ENCODE assay signal across 26 mouse cellular contexts in the genomic region with DNA sequence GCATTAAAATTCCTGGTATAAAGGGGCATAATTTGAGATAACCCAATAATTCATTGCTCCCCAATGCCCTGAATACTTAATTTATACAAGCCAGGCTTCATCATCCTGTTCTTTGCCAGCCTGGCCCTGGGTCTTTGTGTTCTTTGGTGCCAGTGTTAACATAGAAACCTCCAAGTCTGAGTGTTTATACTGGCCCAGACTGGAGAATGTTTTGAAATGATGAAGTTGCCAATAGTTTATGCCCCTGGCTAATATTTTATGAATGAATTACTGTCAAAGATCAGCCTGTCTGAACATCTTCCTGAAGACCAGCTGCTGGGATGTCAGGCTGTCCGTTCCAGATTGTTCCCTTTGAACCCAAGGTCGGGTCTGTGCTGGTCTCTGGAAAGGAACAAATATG. TPM values are rescaled to one million over a fixed set of nuclear protein-coding genes. Genes with fewer than 3 reads are reported as not detected.
"Had no signal": no experiment of that assay in that cellular context is flagged by ENCODE, and none has a peak within 500 bp of the region (broad histone marks: within the 10 kb centered on the region; RNA-seq: fewer than 3 reads in every experiment).

No protein-coding gene starts in this region.

- DNase-seq: cerebellum, adult 8-10 months; cerebellum, adult 9-10 months; cerebellum, adult 9-11 months; cerebellum, postnatal 10 days; cerebellum, postnatal 14 days; cerebellum, postnatal 25 days; cerebellum, postnatal 36 days; embryo, embryonic 11 days; forebrain, postnatal 0 days; gastrocnemius, adult 2 months; gastrocnemius, postnatal 10 days; gastrocnemius, postnatal 14 days; gastrocnemius, postnatal 36 days; heart, adult 11 months; heart, adult 18-20 months; heart, adult 2 months had no signal

- ATAC-seq: forebrain, embryonic 13.5 days; forebrain, embryonic 14.5 days; forebrain, embryonic 15.5 days; forebrain, embryonic 16.5 days; forebrain, postnatal 0 days had no signal

RNA-seq across cellular contexts. Expression of a gene that starts 4.7 kb away (rescaled TPM):
- total RNA-seq: common myeloid progenitor, adult 5-6 weeks; forebrain, postnatal 0 days; granulocyte monocyte progenitor cell, adult 5-6 weeks had no signal
- polyA plus RNA-seq: erythroblast, embryonic 14.5 days; forebrain, embryonic 10.5 days; forebrain, embryonic 11.5 days; forebrain, embryonic 12.5 days; forebrain, embryonic 13.5 days; forebrain, embryonic 14.5 days; forebrain, embryonic 16.5 days; forebrain, postnatal 0 days had no signal
